19 mouse cellular contexts compared by ENCODE assay signal in the genomic region with DNA sequence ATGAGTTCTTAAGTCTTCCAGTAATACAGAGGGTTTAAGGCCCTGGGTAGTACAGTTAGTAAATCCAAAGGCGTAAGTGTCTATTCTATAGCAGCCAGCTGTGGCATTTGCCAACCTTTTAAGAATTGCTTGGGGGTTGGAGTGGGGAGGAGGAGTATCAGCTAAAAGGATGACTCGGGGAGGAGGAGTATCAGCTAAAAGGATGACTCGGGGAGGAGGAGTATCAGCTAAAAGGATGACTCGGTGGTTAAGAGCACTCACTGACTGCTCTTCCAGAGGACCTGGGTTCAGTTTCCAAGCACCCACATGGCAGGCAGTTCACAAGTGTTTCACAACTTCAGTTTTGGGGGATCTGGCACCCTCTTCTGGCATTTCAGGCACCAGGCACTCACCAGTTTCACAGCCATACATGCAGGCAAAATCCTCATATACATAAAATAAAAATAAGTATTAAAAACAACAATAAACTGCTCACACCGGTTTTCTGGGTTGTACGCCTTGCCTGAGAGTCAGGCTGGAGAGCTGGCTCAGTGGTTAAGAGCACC. TPM values are rescaled to one million over a fixed set of nuclear protein-coding genes. Genes with fewer than 3 reads are reported as not detected.
DNase-seq lines count a peak whose midpoint lies in the region; ATAC-seq and TF ChIP-seq lines count a peak whose summit lies in the region.
"Had no signal": no experiment of that assay in that cellular context is flagged by ENCODE, and none has a peak within 500 bp of the region (broad histone marks: within the 10 kb centered on the region; RNA-seq: fewer than 3 reads in every experiment).

No protein-coding gene starts in this region.

- 0 out of 2 replicates have a peak, but pooled peaks have one; percentile 1 for TF ChIP-seq CTCF in kidney, adult 2 months (conservative IDR thresholded peaks at IDR 0.05; ENCODE audit: insufficient read depth, insufficient read length, low read depth, low read length)
- no peak for TF ChIP-seq CTCF in C2C12 (IDR thresholded peaks at IDR 0.05; ENCODE audit: control insufficient read depth, insufficient read depth, insufficient read length)
- TF ChIP-seq CTCF in liver, embryonic 14.5 days (IDR thresholded peaks at IDR 0.05; ENCODE audit: low read depth) = peak; percentile 24

- H3K79me3 ChIP-seq in C2C12 (ENCODE audit: low read depth) = peaks cover 78% of the 10 kb centered on the region

- no peak for TF ChIP-seq EP300 in liver, embryonic 14.5 days (IDR thresholded peaks at IDR 0.05; ENCODE audit: low read depth)

- H3K27ac ChIP-seq in kidney, adult 2 months (ENCODE audit: insufficient read depth, low read depth, low read length) = no peak overlapping the region
- H3K27ac ChIP-seq in liver, embryonic 14.5 days = peak overlapping the region; percentile 81
- H3K27ac ChIP-seq: hindbrain, embryonic 10.5 days; kidney, embryonic 15.5 days; lung, embryonic 15.5 days had no signal

- H3K79me2 ChIP-seq in C2C12 (ENCODE audit: control insufficient read depth, insufficient read depth) = peaks cover 100% of the 10 kb centered on the region

- DNase-seq in kidney, adult 2 months = no peak
- no peak for DNase-seq in kidney, postnatal 25 days
- peak; percentile 17 for DNase-seq in brain, adult 2 months (ENCODE audit: low read depth, low spot score)
- DNase-seq in liver, embryonic 14.5 days (ENCODE audit: low read depth in 3 of 3, low spot score in 3 of 3) = peak in 2 of 3 experiments; percentile 32 to 36
- DNase-seq in spleen, postnatal 36 days (ENCODE audit: low spot score in 2 of 2) = no peak
- no peak for DNase-seq in adrenal gland, postnatal 25 days
- no peak for DNase-seq in frontal cortex, postnatal 25 days (ENCODE audit: low spot score in 2 of 2)
- DNase-seq: adrenal gland, adult 8-10 months; cerebellum, postnatal 10 days; embryo, embryonic 11 days; gastrocnemius, postnatal 14 days; left cerebral cortex, postnatal 4 days; thymus, adult 18-20 months had no signal

- peaks cover 6% of the 10 kb centered on the region for H3K4me1 ChIP-seq in kidney, adult 2 months (ENCODE audit: control insufficient read depth, insufficient read depth, low read length)
- peaks cover 47 to 49% of the 10 kb centered on the region in 2 experiments for H3K4me1 ChIP-seq in liver, embryonic 14.5 days (replicated peaks; ENCODE audit: control insufficient read depth in 2 of 2, insufficient read depth in 2 of 2, low read length in 1 of 2)
- H3K4me1 ChIP-seq: lung, embryonic 15.5 days had no signal

- no peak for TF ChIP-seq POLR2A in kidney, adult 2 months (IDR thresholded peaks at IDR 0.05; ENCODE audit: low read depth, low read length)

- H3K27me3 ChIP-seq in kidney, adult 2 months (replicated peaks; ENCODE audit: control insufficient read depth, insufficient read depth, low read length) = no peaks in the 10 kb centered on the region
- H3K27me3 ChIP-seq in C2C12 (ENCODE audit: control insufficient read depth, insufficient read depth, insufficient read length) = no peaks in the 10 kb centered on the region
- no peaks in the 10 kb centered on the region for H3K27me3 ChIP-seq in liver, embryonic 14.5 days (ENCODE audit: control insufficient read depth, insufficient read depth, low read length)
- H3K27me3 ChIP-seq: kidney, embryonic 15.5 days; lung, embryonic 15.5 days had no signal

- peak; percentile 43 for ATAC-seq in liver, embryonic 14.5 days (ENCODE audit: insufficient read depth)
- ATAC-seq: forebrain, embryonic 16.5 days had no signal

- H3K4me2 ChIP-seq in liver, embryonic 14.5 days (ENCODE audit: low read depth) = peak overlapping the region; percentile 37; the same call in 1 of the 2 replicates
- H3K4me2 ChIP-seq: heart, embryonic 11.5 days; kidney, embryonic 15.5 days; lung, embryonic 15.5 days had no signal

- H3K9ac ChIP-seq in liver, embryonic 14.5 days (replicated peaks) = peak overlapping the region; percentile 40
- H3K9ac ChIP-seq: kidney, embryonic 15.5 days; lung, embryonic 15.5 days had no signal

- no peaks in the 10 kb centered on the region for H3K36me3 ChIP-seq in kidney, adult 2 months (ENCODE audit: control insufficient read depth, insufficient read depth, low read length)
- H3K36me3 ChIP-seq in C2C12 (ENCODE audit: control insufficient read depth, insufficient read depth) = peaks cover 27% of the 10 kb centered on the region
- peaks cover 9% of the 10 kb centered on the region for H3K36me3 ChIP-seq in liver, embryonic 14.5 days (replicated peaks; ENCODE audit: control insufficient read depth, insufficient read depth, low read depth)

- H3K4me3 ChIP-seq in kidney, adult 2 months (ENCODE audit: insufficient read depth, low read depth, low read length) = no peak overlapping the region
- H3K4me3 ChIP-seq in C2C12 (ENCODE audit: insufficient read depth, poor library complexity, severe bottlenecking) = no peak overlapping the region
- no peak overlapping the region for H3K4me3 ChIP-seq in liver, embryonic 14.5 days (ENCODE audit: insufficient read depth in 1 of 2, low read depth in 2 of 2, low read length in 2 of 2)
- H3K4me3 ChIP-seq: hindbrain, embryonic 10.5 days; kidney, embryonic 15.5 days; lung, embryonic 15.5 days had no signal

- H3K9me3 ChIP-seq in liver, embryonic 14.5 days (ENCODE audit: control insufficient read depth, low read length) = no peaks in the 10 kb centered on the region
- H3K9me3 ChIP-seq: hindbrain, embryonic 10.5 days; kidney, embryonic 15.5 days; lung, embryonic 15.5 days had no signal

- 84% methylated on average over 6 of the region's 6 CpGs for WGBS in kidney, adult 2 months
- 64% methylated on average over 6 of the region's 6 CpGs for WGBS in liver, embryonic 14.5 days (ENCODE audit: insufficient replicate concordance)

- no peak overlapping the region for H3ac ChIP-seq in C2C12 (ENCODE audit: control insufficient read depth, insufficient read length, low read depth)

TF ChIP-seq in C2C12, 6 proteins besides CTCF, POLR2A, EP300 and RAD21:
- TF ChIP-seq CEBPB (IDR thresholded peaks at IDR 0.05; ENCODE audit: low read depth) (peak; percentile 25), FOSL1 (IDR thresholded peaks at IDR 0.05; ENCODE audit: insufficient read depth, low read length, poor library complexity, severe bottlenecking) (no peak)

RNA-seq across cellular contexts. Expression of a gene that starts 8.6 kb away (rescaled TPM):
- polyA plus RNA-seq in kidney, adult 2 months (2012; rRNA removed) = 47.7 and 54.6 TPM in 2 replicates
- 69.9 TPM for polyA plus RNA-seq in C2C12 (2012; fragmentation: generic; extraction: Trizol)
- polyA plus RNA-seq in liver, embryonic 14.5 days (2012; rRNA removed) = 25.6 and 26.4 TPM in 2 replicates
- polyA plus RNA-seq in liver, embryonic 14.5 days (2014; fragmentation: Nextera tagmentation; extraction: Ambion mirVana) = 13.6 and 17.1 TPM in 2 replicates
- total RNA-seq in adrenal gland, postnatal 25 days (2021) = 45.6 and 54.0 TPM in 2 replicates

RNA-seq across cellular contexts. Expression of a gene that starts 29.3 kb away (rescaled TPM):
- 1.2 and 2.6 TPM in 2 replicates for polyA plus RNA-seq in kidney, adult 2 months (2012; rRNA removed)
- polyA plus RNA-seq in C2C12 (2012; fragmentation: generic; extraction: Trizol) = 0.19 TPM
- polyA plus RNA-seq in liver, embryonic 14.5 days (2012; rRNA removed) = 5.3 and 5.7 TPM in 2 replicates
- 2.1 and 2.3 TPM in 2 replicates for polyA plus RNA-seq in liver, embryonic 14.5 days (2014; fragmentation: Nextera tagmentation; extraction: Ambion mirVana)
- 1.3 TPM in 1 of 2 replicates, not detected in the other for total RNA-seq in adrenal gland, postnatal 25 days (2021)

RNA-seq across cellular contexts. Expression of a gene that starts 37.3 kb away (rescaled TPM):
- 33.6 and 34.0 TPM in 2 replicates for polyA plus RNA-seq in kidney, adult 2 months (2012; rRNA removed)
- polyA plus RNA-seq in C2C12 (2012; fragmentation: generic; extraction: Trizol) = 20.8 TPM
- 14.6 and 15.3 TPM in 2 replicates for polyA plus RNA-seq in liver, embryonic 14.5 days (2012; rRNA removed)
- polyA plus RNA-seq in liver, embryonic 14.5 days (2014; fragmentation: Nextera tagmentation; extraction: Ambion mirVana) = 17.0 and 21.9 TPM in 2 replicates
- 58.2 and 62.6 TPM in 2 replicates for total RNA-seq in adrenal gland, postnatal 25 days (2021)

RNA-seq across cellular contexts. Expression of a gene that starts 37.4 kb away (rescaled TPM):
- polyA plus RNA-seq in kidney, adult 2 months (2012; rRNA removed) = 39.9 and 44.9 TPM in 2 replicates
- 12.5 TPM for polyA plus RNA-seq in C2C12 (2012; fragmentation: generic; extraction: Trizol)
- polyA plus RNA-seq in liver, embryonic 14.5 days (2012; rRNA removed) = 6.1 and 6.6 TPM in 2 replicates
- polyA plus RNA-seq in liver, embryonic 14.5 days (2014; fragmentation: Nextera tagmentation; extraction: Ambion mirVana) = 7.7 and 9.0 TPM in 2 replicates
- total RNA-seq in adrenal gland, postnatal 25 days (2021) = 27.5 and 40.2 TPM in 2 replicates

RNA-seq across cellular contexts. Expression of a gene that starts 45.2 kb away (rescaled TPM):
- 47.7 and 50.5 TPM in 2 replicates for polyA plus RNA-seq in kidney, adult 2 months (2012; rRNA removed)
- 100 TPM for polyA plus RNA-seq in C2C12 (2012; fragmentation: generic; extraction: Trizol)
- polyA plus RNA-seq in liver, embryonic 14.5 days (2012; rRNA removed) = 14.8 and 16.3 TPM in 2 replicates
- 24.8 and 26.4 TPM in 2 replicates for polyA plus RNA-seq in liver, embryonic 14.5 days (2014; fragmentation: Nextera tagmentation; extraction: Ambion mirVana)
- total RNA-seq in adrenal gland, postnatal 25 days (2021) = 26.8 and 37.1 TPM in 2 replicates

Comparison
In these comparisons a context has a peak if more than half of its experiments do, and no peak if none do; other contexts are left out.
1. DNase-seq: peak in brain, adult 2 months (single experiment) and liver, embryonic 14.5 days (2 of 3); none in kidney, adult 2 months (single experiment), kidney, postnatal 25 days (0 of 2), spleen, postnatal 36 days (0 of 2), adrenal gland, postnatal 25 days (single experiment) and frontal cortex, postnatal 25 days (0 of 2).